Mouse (Mus musculus): Measurements from ENCODE around the gene Lrrc32.

DNA sequence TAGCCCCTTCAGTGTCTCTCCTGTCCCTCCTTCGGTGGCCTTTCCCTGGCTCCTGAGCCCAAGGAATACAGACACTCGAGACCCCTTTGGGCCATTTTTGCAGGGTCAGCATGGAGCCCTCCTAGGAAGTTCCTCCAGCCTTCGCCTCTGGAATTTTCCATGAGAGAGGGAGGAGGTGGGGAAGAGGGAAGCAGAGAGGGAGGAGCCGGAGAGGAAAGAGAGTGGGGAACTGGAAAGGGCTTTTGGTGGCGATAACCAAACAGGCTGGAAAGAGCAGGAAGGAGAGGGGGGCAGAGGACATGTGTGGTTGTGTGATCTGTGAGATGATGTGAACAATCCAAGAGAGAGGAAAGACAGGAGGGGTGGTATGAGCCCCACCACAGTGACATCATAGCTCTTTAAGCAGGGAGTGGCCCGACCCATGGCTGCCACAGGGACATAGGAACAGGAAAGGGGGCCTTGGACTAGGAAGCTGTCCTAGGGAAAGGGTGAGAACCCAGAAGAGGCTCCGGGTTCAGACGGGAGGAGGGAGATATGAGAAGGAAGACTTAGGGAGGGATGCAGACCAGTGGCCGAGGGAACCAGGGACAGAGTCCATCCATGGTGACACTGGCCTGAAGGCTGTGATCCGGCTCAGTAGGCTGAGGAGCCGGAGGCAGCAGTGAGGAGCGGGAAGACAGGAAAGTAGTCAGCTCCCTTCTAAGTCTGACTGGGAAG, 6.4 kb upstream of the Lrrc32 start:
- no peak for TF ChIP-seq ZNF384 (IDR thresholded peaks at IDR 0.05; ENCODE audit: low read depth, low read length)
- TF ChIP-seq HCFC1 (IDR thresholded peaks at IDR 0.05; ENCODE audit: borderline replicate concordance, insufficient read depth, low read length) = no peak
- no peak for TF ChIP-seq ZC3H11A (IDR thresholded peaks at IDR 0.05; ENCODE audit: borderline replicate concordance, low read depth, low read length)
